Mouse (Mus musculus) spleen, adult 2 months (tissue): Measurements from ENCODE around the gene Pcolce2.

Experiments
- CTCF ChIP-seq: fragments of 200-500 bp; IDR thresholded peaks from 2 replicates; pipeline ENCODE4 v1.5.1; 2011; ENCODE audit warnings: mild to moderate bottlenecking, inconsistent platforms; ENCODE audit not compliant: insufficient read depth, insufficient read length, insufficient replicate concordance; ENCODE audit errors: extremely low read depth
- POLR2A ChIP-seq: fragments of 200-500 bp; IDR thresholded peaks from 2 replicates; pipeline ENCODE4 v1.6.1; 2011; ENCODE audit warnings: low read depth, low read length, inconsistent platforms

- no peak for TF ChIP-seq POLR2A
- TF ChIP-seq CTCF: no peak
Observed at GRCm38 (mm10) chr9:95685660-95686440, 48.4 kb downstream of the Pcolce2 start.
